Mouse (Mus musculus) mouse trophoblast stem cell (cell line): ENCODE results near the gene Cyp11a1.

Experiments
- in situ Hi-C, 2 experiments: fragments of 300-500 bp; cut with MseI, MboI; formaldehyde crosslinking; loops; 2 replicates in 1 of 2; 3 replicates in 1 of 2; pipeline ENCODE4 v1.15.1; 2025

The Cyp11a1 gene

DNA sequence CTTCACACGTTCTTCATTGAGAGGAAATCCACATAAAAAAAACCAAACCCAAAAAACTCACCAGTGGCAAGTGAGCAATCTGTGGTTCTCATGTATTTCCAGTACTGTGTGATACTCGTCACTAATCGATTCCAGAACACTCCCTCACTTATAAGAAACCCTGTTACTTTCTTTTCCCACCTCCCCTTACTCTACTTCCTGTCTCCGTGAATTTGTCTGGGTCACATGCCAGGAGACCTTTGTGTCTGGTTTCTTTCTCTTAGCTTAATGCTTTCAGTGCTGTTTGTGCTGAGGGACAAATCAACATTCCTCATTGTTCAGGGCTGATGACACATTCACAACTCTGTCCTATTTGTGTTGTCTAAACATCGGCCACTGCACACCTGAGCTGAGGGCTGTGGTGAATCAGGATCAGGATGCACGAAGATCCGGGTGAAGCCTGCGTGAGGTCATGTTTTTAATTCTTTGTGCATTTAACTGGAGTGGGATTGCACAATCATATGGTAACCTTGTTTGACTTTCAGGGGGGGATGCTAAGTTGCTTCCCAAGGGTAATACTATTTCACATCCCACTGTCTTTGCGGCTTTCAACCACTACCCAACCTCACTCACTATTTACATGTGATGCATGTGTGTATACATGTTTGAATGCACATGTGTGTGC, 33.3 kb upstream of the Cyp11a1 start:
- in situ Hi-C loops = no loop called here

- in situ Hi-C loops = no loop called here
These were observed 32.7 kb upstream of the Cyp11a1 start for GRCm38 (mm10) chr9:57973440-57974066.

- in situ Hi-C loops = no loop called here
These were observed 32.0 kb upstream of the Cyp11a1 start for GRCm38 (mm10) chr9:57974221-57974620.

DNA sequence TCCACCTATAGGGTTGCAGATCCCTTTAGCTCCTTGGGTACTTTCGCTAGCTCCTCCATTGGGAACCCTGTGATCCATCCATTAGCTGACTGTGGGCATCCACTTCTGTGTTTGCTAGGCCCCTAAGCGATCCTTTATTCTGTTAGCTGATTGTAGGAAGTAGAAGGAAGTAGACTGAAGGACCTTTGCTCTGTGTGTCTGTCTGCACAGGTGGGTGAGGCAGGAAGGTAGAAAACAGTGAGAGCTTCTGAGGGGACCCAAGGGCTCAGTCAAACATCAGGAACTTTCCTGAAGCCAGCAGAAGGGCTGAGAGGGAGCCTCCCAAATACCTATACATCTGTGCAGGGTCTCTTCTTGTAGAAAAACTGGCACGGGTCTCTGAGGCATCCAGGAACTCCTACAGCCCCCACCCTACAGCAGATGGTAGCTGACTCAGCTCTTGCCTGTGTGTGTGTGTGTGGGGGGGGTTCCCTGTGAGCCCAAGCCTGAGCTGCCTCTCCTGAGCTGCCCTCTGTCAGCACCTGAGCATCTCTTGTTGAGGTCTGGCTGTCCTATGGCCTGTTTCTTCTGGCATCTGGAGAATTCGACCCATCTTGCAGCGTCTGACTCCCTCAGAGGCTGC, 30.9 kb upstream of the Cyp11a1 start:
- in situ Hi-C loops = no loop called here

DNA sequence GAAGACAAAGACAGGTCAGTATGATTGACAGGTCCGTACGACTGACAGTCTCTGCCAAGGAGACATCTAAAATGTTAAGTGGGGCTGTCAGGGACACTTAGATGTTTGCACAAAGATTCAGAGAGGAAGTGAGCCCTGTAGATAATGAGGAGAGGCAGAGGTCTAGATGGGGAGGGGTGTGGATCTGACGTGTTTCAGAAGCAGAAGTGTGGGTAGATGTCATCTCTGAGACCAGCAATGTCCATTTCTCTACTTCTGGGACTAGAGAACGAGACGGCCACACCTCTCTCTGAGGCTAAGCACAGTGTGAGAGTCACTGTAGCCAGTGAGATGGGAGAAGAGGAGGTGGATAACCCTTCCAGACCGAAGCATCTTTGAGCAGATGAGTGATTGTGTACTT, 28.2 kb upstream of the Cyp11a1 start:
- in situ Hi-C loops = no loop called here

DNA sequence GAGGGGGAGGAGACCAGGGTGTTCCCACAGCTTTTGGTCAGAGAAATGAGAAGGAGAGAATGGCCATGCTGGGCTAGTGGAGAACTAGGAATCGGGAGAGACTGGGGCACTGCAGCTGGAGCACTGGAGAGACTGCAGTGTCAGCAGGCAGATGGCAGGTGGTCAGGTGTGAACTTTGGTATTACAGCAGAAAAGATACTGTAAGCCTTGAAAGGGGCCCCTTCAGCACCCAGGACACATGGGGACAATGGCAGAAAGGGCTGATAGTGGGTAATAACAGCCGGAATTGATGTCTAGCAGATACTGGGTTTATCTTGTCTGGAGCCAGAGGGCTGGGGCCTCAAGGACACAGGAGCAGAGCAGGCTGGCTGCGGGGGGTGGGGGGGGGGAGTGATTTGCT, 27.4 kb upstream of the Cyp11a1 start:
- in situ Hi-C loops = no loop called here

DNA sequence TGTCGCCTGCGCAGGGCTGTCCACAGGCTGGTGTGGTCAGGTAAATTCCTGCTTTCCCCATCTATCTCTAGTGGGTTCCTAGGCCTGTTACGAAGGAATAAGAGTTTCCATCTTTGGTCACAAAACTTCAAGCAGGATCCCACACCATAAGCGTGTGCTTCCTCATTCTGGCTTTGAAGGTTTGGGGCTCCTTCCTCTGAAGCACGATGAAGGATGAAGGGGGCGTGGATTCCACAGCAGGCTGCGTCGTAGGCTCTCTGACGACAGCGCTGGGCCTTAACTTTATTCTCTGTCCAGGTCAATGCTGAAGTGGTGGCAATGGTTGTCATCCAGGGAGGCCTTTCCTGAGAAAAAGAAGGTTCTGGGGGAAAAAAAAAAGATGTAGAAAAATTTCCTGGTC, 25.6 kb upstream of the Cyp11a1 start:
- in situ Hi-C loops = no loop called here

- in situ Hi-C loops = no loop called here
These were observed 20.9 kb upstream of the Cyp11a1 start for GRCm38 (mm10) chr9:57985304-57985703.

DNA sequence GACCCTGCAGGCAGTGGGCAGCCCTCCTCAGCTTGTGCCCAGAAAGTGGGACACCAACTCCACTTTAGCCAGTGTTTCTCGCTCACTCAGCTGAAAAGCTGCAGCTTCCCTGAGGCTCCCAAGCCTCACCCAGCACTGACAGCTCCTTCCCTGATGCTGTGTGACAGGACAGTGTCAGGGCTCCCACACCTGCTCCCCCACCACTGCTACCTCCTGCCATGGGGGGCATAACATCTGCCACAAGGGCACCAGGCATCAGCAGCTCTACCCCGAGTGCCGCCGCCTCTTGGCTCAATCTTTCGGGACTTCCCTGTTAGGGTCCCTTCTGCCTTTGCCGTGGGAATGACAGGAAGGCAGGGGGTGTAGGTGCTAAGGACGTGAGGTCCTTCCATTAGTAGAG, 19.9 kb upstream of the Cyp11a1 start:
- in situ Hi-C loops = no loop called here

DNA sequence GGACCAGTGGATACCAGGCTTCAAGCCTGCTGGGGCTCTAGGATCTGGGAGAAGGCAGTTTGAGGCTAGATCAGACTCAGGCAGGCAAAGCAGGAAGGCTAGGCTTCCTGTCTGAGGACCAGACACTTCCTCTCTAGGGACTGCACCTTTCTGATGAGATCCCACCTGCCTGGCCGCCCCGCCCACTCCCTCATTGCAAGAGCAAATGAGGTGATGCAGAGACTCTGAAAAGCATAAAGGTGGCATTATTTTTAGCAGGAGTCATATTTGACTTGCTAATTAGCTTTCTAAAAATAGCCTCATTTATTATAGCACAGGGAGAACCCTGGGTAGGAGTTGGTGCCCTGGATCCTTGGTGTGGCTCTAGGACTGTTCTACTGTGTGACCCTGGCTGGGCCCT, 18.1 kb upstream of the Cyp11a1 start:
- in situ Hi-C loops = no loop called here

DNA sequence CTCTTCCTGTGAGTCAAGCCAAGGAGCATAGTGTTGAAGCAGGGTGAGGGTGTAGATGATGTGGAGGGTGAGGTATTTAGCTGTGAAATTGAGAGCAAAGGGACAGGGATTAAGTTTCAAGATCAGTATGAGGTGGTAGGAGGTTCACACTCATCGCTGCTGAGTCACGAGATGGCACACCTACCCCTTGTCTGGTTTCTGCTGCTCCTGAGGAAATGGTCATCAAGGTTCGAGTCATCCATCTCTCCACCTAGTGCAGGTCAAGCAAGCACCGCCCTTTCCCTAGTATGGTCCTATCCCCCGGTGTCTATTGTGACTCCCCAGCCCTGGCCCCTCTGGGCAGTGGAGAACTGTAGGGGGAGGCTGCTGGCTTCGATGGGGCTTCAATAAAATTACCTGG, 16.9 kb upstream of the Cyp11a1 start:
- in situ Hi-C loops = no loop called here

DNA sequence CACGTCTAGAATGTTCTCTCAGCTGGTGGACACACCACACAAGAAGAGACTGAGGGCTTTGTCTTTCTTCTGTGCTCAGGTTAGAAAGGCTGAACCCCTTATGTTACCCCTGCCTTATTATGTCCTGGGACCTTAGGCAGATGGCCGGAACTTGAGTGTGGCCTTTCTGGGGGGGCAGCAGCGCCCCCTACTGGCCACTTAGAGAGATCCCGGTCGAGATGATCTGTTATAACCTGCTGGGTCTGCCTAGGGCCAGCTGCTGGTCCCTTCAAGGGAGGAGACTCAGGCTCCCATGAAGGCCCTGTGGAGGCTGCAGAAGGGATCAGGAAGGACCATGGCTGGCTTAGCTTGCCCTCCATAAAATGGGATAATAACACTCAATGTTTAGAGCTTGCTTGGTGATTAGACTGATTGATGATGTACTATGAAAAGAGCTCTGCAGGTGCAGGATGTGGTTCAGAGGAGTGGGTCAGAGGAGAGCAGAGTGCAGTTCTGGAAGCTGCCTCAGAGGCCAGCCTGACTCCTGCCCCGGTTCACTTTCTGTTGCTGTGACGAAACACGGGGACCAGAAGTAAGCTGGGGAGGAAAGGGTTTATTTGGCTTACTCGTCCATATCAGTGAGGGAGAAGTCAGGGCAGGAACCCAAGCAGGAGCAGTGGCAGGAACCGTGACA, 15.6 kb upstream of the Cyp11a1 start:
- in situ Hi-C loops = loop anchor here (10.0 kb wide), 2 partner anchors 126 to 216 kb away; no protein-coding TSS in a partner anchor

DNA sequence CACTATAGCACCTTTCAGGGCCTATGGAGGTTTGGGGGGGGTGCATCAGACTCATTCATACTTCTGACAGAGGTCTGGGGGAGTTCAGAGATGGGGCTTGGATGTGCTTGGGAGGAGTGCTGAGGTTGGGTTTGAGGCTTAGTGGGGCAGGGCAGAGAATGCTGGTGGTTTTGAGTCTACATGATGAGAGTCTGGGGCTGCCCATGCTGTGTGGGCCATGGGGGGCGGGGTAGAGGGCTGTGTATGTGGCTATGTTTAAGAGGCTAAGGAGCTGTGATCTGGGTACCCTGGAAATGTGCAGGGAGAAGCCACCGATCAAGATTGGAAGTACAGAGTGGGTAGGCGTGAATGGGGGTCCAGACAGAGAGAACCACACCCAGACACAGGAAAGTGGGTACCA, 14.2 kb upstream of the Cyp11a1 start:
- in situ Hi-C loops = loop anchor here (10.0 kb wide), 2 partner anchors 127 to 217 kb away; no protein-coding TSS in a partner anchor

DNA sequence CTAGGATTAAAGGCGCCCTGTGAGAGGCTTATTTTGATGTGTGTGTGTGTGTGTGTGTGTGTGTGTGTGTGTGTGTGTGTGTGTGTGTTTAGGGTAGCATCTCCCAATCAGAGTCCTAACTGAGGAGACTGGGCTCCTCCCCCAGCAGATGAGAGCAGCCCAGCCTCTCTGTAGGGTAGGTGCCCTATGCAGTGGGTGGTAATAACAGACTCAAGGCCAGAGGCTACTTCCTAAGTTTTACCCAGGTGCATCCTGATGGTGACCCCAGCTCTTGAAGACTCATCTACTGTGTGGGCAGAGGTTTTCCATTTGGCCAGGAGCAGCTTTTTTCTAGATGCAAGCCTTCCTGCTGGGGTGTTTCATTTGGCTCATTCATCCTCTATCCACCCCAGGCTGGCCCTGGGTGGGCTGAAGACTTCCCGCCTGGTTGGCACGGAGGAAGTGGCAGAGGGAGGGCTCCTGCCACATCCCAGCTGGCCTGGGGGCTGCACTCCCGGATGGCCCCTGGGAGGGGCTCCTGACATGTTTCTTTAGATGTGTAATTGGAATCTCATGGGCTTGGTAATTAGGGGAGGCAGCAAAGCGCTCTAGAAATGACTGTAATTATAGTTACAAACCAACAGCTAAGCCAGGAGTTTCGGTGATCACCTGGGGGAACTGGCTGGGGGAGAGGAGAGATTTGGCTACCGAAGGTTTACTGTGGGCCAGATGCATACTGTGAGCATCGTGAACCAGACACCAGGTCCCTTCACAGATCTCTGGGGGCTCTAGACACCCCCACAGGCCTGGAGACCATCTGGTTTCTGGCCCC, 13.2 kb upstream of the Cyp11a1 start:
- in situ Hi-C loops = loop anchor here (10.0 kb wide), 2 partner anchors 128 to 218 kb away; no protein-coding TSS in a partner anchor

DNA sequence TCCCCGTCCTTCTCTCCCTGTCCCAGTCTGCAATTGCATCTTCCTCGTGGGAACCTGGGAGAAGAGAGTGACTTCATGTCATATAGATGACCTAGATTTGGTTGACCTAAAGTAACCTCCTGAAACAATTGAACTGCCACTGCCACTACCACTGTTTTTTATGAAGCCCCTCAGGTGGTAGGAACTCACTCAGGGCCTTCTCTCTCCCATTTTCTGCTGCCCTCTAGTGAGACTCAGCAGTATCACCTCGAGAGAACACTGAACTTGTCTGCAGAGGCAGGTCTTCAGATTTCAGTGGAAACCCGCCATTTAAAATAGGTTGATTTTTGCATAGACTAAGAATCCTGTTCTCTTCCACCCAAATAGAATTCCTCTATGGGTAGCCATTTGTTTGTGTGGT, 10.9 kb upstream of the Cyp11a1 start:
- in situ Hi-C loops = loop anchor here (5.0 to 10.0 kb wide), 3 partner anchors 58 to 220 kb away; no protein-coding TSS in a partner anchor

- in situ Hi-C loops = loop anchor here (5.0 to 10.0 kb wide), 3 partner anchors 60 to 223 kb away; no protein-coding TSS in a partner anchor
These were observed 8.6 kb upstream of the Cyp11a1 start for GRCm38 (mm10) chr9:57997511-57998031.

DNA sequence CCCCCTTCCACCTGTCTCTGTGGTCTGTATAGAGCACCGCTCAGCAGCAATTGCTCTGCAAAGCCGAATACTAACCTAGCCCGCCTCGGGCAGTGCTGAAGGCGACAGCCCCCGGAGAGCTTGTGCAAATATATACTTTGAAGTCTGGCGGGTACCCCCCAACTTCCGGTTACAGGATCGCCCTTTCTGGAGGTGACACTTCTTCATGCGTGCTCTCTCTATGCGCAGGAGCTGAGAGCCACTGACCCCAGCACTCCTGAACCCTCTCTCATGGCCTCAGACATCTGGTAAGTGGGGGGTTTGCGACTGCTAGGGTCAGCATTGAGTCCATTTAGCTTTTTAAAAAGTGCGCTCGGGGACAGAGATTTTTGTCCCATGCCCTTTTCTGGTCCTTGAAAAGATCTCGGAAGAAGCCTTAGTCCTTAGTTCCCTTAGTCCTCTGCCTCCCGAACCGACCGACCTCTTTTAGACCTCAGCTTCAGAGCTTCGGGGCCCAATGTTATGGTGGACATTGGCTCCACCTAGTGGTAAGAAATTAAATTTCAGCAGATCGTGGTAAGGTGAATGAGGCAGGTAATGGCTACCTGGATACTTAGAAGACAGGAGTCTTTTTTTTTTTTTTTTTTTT, 8.1 kb upstream of the Cyp11a1 start:
- in situ Hi-C loops = loop anchor here (5.0 to 10.0 kb wide), 3 partner anchors 61 to 223 kb away; no protein-coding TSS in a partner anchor

GRCm38 (mm10) chr9:57998685-57999084, 7.5 kb upstream of the Cyp11a1 start:
- in situ Hi-C loops = loop anchor here (5.0 to 10.0 kb wide), 3 partner anchors 61 to 224 kb away; no protein-coding TSS in a partner anchor

DNA sequence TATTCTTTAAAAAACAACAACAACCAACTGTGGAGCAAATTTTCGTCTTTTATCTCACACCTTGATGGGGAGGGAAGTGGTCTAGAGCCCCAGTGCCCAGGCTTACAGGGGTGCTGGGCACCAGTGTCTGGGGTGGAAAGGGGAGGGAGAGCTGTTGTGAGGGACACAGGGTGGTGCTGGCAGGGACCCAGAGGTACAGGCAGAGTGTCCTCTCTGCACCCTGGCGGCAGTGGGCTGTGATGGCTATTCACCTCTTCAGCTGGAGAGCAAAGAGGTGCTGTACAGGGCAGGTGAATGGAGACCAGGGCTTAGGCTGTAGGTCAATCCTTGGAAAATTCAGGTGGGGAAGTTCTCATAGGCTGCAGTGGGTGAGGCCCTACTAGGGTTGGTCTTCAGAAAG, 6.5 kb upstream of the Cyp11a1 start:
- in situ Hi-C loops = loop anchor here (5.0 to 10.0 kb wide), 3 partner anchors 62 to 225 kb away; no protein-coding TSS in a partner anchor

GRCm38 (mm10) chr9:58003272-58003671, 2.9 kb upstream of the Cyp11a1 start:
- in situ Hi-C loops = no loop called here
